Mouse (Mus musculus) ES-E14 (cell line): ENCODE data around the gene Jmy.

Experiments used
- CHD2 ChIP-seq: IDR thresholded peaks from 2 replicates; pipeline ENCODE4 v1.6.1; 2014; ENCODE audit warnings: mild to moderate bottlenecking, low read depth, low read length, inconsistent platforms
- HCFC1 ChIP-seq: IDR thresholded peaks from 2 replicates; pipeline ENCODE4 v1.6.1; 2012; ENCODE audit warnings: low read length, inconsistent platforms, borderline replicate concordance; ENCODE audit not compliant: insufficient read depth

- TF ChIP-seq HCFC1 (no peak), CHD2 (no peak)
These were observed 46.4 kb upstream of the Jmy start for GRCm38 (mm10) chr13:93546011-93546410.
